Mouse (Mus musculus): Measurements from ENCODE around the gene Mpzl3.

Gene Mpzl3

DNA sequence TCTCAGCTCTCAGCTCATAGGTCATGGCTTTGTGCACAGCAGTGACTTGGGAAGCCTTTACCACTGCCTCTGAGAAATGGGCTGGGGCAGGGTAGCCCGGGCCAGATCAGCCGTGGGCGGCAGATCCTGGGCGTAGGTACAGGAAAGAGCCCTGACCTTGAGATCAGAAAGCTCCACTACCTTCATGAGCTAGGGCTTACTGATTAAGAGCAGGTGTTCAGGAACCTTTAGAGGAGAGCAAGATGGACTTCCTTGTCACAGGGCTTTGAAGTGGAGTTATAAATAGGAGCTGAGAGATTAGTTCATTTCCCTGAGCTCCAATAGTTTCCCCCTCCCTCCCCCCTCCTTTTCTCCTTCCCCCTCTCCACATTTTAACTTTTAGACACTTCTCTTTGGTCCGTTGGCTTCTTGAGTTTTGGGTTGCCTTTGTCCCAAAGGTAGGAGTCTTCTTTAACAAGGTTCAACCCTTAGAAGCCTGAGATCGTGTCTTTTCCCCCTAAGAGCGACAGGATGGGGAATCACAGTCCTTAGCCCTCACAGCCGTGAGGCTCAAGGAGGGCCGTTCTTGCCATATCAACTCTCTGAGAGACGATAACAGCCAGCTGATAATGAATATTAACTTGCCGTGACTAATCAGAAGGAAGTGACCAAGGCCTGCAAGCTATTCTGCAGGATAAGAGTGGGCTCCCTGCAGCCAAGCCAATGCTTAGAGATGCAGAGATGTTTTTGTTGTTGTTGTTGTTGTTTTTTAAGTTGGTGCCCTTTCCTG, 48.4 kb downstream of the Mpzl3 start:
- WGBS, result 82% methylated on average over 11 of the region's 11 CpGs

DNA sequence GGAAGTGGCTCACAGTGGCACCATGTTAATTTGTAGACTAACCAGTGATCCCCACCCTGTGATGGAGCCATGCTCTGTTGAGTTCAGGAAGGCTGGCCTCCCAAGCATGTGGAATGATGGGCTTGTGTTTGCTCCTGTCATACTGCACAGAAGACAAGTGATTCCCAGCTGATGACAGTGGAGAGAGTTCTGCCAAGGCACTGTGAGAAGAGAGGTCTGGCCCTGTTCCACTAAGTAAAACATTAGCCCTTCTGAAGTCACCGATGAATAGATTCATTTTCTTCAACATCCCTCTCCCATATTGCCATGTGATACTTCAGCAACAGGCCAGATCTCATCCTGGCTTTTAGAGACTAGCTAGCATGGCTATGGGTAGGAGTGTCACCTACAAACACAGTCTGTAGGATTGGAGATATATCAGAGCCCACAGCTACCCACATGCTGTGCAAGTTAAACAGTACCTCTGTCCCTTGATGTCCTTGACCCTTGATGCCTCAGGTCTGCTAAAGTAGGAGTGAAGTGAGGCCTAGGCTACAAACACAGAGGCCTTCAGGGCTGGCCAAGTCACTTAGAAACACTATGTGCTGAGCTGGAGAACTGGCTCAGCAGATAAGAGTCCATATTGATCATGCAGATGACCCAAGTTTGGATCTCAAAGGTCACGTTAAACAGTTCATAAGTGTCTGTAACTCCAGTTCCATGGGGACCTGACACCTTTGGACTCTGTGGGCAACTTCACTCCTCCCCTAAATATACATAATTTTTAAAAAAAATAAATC, 50.8 kb downstream of the Mpzl3 start:
- 88% methylated on average over 2 of the region's 2 CpGs for WGBS

DNA sequence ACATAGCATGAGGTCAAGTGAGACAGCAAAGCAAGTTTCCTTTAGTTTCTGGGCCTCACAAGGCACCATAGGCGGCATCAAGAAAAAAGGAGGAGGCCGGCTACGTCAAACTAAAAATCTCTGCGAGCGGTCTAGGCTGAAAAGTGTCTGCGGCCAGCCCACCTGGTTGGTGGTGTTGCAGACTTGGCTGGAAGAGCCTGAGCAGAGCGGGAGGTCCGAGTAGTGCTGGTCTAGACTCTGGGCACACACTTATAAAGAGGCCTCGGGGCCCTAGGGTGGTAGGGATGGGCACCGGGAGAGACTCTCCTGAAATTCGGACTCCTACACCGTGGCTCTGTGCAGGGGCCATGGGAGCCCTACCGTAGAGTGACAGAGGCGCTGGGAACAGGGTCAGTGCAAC, 60.7 kb downstream of the Mpzl3 start:
- 9% methylated on average over 14 of the region's 14 CpGs for WGBS

DNA sequence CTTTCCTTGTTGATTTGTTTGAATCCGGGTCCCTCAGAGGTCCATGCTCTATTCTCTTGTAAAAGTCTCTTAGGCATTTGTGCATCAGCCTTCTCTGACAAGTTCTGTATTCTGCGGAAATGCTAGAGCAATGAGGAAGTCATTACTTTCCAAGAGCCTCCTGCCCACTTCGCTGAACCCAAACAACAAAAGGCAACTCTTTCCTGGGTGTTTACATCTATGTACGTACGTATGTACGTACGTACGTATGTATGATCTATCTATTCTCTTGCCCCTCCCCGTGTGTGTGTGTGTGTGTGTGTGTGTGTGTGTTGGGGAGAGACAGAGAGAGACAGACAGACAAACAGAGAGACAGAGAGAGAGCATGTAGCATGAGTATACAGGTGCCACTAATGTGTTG, 61.8 kb downstream of the Mpzl3 start:
- 70% methylated on average over 9 of the region's 9 CpGs for WGBS

DNA sequence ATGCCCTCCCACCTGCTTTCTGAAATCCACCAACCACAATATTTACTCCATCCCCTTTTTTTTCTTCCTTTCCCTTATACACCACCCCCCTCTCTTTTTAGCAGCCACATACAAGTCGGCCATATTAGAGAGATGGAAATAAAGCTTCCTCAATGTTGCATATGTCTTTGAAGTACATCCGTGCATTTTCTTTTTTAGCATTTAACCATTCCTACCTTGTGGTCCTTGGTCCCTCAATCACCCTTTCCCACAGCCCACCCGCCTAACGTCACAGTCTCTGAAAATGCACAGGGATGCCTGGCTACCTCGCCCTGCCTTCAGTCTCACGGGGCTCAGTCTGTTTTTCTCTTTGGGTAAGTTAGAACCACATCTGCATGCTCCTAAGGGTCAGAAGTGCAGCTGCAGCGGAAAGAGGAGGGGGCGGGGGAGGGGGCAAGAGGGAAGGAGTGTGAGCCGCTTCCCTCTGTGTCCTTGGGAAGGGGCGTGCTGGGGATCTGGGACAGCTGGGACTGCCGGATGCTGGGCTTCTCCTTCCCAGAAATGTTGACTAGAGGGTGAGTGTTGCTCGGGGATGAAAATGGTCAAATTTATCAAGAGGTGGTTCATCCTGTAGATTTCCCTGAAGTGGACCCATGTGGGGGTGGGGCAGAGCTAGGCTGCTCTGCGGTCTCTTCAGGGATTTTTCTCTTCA, 62.9 kb downstream of the Mpzl3 start, which contains the start of gene Scn2b:
Gene Scn2b, plus strand, starts transcription at position 42 of the 691 bp plus-strand sequence.
- WGBS, result 3% methylated on average over 13 of the region's 13 CpGs

DNA sequence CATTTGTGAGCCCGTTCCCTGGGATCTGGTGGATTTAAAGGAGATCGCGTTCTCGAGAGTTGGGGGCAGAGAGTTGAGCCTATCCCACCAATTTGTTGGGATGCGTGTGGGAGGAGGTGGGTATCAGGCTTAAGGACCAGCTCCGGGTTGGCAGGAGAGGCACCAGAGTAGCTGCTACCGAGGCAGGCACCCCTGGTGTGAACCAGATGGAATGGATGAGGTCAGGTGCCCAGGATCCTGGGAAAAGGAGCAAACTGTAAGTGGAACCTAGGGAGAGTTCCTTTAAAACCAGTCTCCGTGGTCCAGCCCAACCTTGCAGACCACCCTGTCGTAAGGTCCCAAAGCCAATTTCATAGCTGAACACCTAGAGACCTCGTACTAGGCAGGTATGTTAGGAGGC, 63.6 kb downstream of the Mpzl3 start:
- WGBS, result 20% methylated on average over 10 of the region's 10 CpGs

DNA sequence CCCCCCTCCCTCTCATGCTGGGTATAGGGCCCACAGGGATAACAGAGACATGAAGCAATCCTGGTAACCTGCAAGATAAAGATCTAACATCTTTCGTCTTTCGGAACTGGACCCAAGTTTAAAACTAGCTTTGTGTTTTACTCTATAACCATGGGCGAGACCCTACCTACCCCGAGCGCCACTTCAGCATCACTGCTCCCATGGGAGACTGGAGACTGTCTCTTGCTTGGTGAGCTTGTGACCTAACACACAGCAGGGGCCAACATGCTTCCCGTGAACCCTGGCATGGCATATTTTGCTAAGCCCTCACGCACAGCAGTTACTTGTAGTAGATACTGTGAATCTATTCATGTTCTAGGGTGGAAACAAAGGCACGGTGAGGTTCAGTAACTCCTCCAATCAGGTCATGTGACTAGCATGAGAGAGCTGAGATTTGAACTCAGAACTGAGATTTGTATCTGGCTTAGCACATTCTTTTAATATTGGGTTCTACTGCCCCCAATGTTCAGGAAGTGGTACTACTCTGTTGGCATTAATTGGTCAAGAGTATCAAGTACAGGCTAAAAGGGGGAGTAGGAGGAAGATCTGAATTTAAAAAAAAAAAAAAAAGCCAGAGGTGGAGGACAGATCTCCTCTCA, 64.4 kb downstream of the Mpzl3 start:
- WGBS, result 91% methylated on average over 8 of the region's 8 CpGs

DNA sequence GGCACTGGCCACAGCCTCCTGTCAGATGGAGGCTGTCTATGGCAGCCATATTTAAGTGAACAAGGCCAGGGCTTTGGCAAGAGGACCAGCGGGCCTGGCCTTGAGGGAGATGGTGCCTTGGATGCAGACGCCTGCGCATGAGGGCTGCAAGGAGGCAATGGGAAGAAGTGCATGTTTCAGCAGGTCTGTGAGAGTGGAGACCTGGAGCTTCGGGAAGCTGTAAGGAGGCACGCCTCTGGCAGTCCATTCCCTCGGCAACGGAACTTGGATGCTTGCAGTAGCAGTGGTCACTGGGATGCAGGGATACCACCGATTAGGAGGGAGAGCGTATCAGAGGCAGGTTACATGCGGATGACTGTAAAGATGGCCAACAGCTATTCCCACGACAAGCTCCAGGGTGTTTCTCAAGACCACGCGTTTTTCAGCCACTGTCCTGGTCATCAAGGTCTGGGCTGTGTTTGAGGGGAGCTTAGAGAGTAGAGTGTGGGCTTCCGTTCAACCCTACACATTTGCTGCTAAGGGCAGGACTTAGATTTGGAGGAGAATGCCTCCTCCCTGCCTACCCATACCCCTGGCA, 65.1 kb downstream of the Mpzl3 start:
- WGBS, result 88% methylated on average over 14 of the region's 14 CpGs

DNA sequence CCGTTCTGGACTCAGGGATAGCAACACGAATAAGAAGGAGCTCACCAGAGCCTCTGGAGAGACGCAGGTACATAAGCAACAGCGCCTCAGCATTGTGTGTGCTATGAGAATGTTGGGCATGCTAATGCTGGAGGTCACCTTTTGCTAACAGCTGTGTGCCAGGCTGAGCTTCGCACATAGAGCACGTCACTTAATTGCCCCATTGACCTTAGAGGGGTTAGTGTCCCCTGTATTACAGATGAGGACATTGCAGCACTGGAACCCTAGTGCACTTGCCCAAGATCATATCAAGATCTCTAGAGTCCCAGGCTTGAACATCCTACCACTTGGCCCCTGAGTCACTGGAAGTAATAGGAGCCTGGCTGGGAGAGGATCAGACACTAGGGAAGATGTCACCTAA, 65.6 kb downstream of the Mpzl3 start:
- 72% methylated on average over 6 of the region's 6 CpGs for WGBS

DNA sequence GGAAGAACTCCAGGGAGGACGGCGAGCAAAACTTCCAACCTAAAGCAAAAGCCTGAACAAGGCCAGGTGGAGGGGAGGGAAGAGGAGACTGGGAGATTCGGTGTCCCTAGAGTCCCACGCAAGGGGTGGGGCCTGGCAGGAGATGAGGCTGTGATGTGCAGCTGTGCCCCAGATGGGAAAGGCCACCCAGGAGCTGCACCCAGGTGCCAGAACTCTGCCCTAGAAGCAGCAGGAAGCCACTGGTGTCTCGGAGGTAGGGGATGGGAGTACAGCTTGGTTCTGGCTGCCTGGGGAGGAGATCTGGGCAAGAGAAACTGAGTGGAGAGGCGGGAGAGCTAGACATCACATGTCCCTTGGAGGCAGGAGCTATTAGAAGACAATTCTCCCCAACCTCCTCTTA, 66.0 kb downstream of the Mpzl3 start:
- WGBS, result 37% methylated on average over 6 of the region's 6 CpGs

DNA sequence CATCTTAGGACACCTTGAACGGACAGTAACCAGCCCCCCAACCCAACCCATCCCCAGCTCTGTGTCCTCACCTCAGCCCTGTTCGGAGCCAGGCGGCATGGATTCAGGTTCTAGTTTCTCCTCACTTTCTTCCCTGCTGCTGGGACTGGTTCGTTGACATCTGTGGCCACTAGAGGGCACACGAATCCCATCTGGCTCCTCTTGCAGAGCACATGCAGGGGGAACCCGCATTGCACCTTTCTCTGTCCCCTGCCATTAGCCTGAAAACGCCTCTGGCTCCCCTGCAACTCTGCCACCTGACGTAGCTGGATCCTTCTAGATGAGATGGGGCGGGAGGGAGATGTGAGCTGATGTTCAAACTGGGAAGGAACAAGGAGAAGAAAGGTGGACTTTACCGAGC, 66.8 kb downstream of the Mpzl3 start:
- WGBS, result 2% methylated on average over 10 of the region's 10 CpGs

DNA sequence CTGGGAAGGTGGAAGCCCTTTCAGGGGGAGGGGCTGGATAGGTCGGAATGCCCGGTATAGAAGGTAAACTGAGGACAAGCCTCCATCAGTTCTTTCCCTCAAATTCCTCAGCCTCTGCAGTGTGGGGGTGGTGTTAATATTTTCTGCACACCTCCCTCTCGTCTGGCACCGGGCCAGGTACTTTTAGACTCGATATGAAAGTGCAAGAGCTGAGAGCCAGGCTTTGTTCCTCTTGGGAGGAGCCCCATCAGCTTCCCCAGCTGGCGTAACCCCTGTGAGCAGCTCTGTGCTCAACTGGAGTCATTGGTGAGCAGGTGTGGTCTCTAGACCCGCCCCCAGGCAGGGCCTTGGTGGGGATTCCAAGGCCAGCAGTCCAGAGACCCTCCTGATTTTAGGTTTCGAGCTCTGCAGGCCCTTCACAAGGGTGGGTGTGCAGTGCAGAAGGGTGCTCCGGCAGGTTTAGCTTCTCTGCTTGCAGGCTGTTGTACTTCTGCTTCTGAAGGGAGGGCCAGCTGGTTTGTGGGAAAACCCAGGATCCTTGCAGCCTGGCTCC, 67.3 kb downstream of the Mpzl3 start:
- 13% methylated on average over 9 of the region's 9 CpGs for WGBS

DNA sequence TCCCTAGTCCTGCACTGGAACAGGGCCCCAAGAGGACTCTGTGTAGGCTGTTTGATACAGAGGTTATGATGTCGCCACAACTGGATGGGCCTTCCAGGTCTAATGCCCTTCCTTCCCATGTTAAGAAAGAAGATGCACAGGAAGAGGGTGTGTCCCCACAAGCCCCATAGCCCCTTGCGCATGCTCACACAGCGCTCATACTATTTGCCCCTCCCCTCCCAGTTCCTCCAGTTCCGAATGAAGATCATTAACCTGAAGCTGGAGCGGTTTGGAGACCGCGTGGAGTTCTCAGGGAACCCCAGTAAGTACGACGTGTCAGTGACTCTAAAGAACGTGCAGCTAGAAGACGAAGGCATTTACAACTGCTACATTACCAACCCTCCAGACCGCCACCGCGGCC, 70.2 kb downstream of the Mpzl3 start:
- WGBS, result 89% methylated on average over 14 of the region's 14 CpGs

DNA sequence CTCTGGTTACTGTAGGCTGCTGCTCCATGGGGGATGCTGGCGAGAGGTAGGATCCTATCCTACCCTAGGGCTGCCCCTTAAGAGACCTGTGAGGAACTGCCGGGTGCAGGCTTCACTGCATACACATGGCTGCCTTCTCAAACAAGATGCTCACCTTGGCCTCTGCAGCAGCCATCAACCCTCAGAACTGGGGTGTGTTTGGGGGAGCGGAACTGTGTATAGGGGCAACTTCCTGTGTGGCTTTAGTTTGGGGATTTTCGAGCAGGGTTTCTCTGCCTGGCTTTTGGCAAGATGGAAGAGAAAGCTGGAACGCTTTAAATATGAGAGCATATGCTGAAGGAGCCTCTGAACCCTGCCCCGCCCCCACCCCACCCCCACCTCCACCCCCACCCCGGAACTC, 72.0 kb downstream of the Mpzl3 start:
- WGBS, result 57% methylated on average over 7 of the region's 7 CpGs
